Mouse (Mus musculus) cerebellum, adult 11 months (tissue): ENCODE measurements at regions not wholly inside any gene's neighbourhood (a gene's known extent, or its start where the extent isn't known, plus 50 kb on each side); places are given as distances from the start of the nearest gene placed in this dataset.
A peak's percentile ranks its signal among the peaks of the same experiment; 100 is the strongest.

Source experiments
- DNase-seq: peaks from one replicate; pipeline ENCODE4 v3.0.0; 2022

- DNase-seq: no peak
These were observed 80.0 kb downstream of the Tbx4 start for GRCm38 (mm10) chr11:85966207-85966606.

- DNase-seq: no peak
These were observed 84.1 kb downstream of the Tbx4 start for GRCm38 (mm10) chr11:85970287-85970686.

GRCm38 (mm10) chr11:85972385-85972784 lies 86.2 kb downstream of the Tbx4 start:
- peak; percentile 16 for DNase-seq

- DNase-seq: no peak
These were observed 87.5 kb downstream of the Tbx4 start for GRCm38 (mm10) chr11:85973736-85974135.

GRCm38 (mm10) chr11:85976693-85977434 lies 90.6 kb downstream of the Tbx4 start:
- no peak for DNase-seq

GRCm38 (mm10) chr11:85980388-85980787 lies 94.2 kb downstream of the Tbx4 start:
- no peak for DNase-seq

GRCm38 (mm10) chr11:85981561-85981960 lies 95.3 kb downstream of the Tbx4 start:
- no peak for DNase-seq

GRCm38 (mm10) chr11:85986338-85986737 lies 100.1 kb downstream of the Tbx4 start:
- no peak for DNase-seq

GRCm38 (mm10) chr11:85987181-85987580 lies 101.0 kb downstream of the Tbx4 start:
- no peak for DNase-seq

- no peak for DNase-seq
These were observed 103.3 kb downstream of the Tbx4 start for GRCm38 (mm10) chr11:85989536-85989935.

GRCm38 (mm10) chr11:85989940-85990493 lies 103.8 kb downstream of the Tbx4 start:
- DNase-seq: no peak

GRCm38 (mm10) chr11:85995318-85996095 lies 109.3 kb downstream of the Tbx4 start:
- DNase-seq: peak; percentile 2

GRCm38 (mm10) chr11:85996686-85997085 lies 110.5 kb downstream of the Tbx4 start:
- DNase-seq: no peak

- no peak for DNase-seq
These were observed 117.1 kb downstream of the Tbx4 start for GRCm38 (mm10) chr11:86003341-86003740.

- DNase-seq: no peak
These were observed 119.1 kb downstream of the Tbx4 start for GRCm38 (mm10) chr11:86005284-86005683.

- no peak for DNase-seq
These were observed 119.8 kb downstream of the Tbx4 start for GRCm38 (mm10) chr11:86005899-86006445.

- DNase-seq: no peak
These were observed 120.6 kb downstream of the Tbx4 start for GRCm38 (mm10) chr11:86006859-86007258.
